Mouse (Mus musculus) embryo, embryonic 10.5 days (tissue): ENCODE measurements around the gene Oas1d.
"Not testable (repeated sequence)": the region's sequence is repeated elsewhere in the genome, so short reads cannot be mapped to it uniquely, and the experiment has no call there.

ENCODE experiments used
- DNase-seq: peaks from one replicate; pipeline ENCODE4 v3.0.0-alpha.2; 2015; ENCODE audit warnings: low spot score

Oas1d gene

DNA sequence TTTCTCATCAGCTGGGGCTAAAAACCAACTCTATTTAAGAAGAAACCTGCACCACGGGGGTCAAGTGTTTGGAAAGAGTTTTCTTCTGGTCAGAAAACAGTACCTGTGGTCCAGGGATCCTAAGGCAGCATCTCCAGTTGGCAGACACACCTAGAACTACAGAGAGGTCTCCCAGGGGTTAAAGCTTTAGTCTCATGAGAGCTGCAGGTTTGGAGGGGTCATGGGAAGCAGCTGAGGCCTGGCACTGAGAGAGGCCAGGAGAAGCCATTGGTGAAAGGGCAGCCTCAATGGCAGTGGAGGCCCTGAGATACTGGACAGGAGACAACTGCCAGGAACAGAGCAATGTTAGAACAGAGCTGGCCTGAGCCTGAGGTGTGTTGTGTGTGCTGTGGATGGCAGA lies 13.7 kb upstream of the Oas1d start:
- no peak for DNase-seq

- no peak for DNase-seq
These were observed 12.3 kb upstream of the Oas1d start for GRCm38 (mm10) chr5:120902056-120902455.

DNA sequence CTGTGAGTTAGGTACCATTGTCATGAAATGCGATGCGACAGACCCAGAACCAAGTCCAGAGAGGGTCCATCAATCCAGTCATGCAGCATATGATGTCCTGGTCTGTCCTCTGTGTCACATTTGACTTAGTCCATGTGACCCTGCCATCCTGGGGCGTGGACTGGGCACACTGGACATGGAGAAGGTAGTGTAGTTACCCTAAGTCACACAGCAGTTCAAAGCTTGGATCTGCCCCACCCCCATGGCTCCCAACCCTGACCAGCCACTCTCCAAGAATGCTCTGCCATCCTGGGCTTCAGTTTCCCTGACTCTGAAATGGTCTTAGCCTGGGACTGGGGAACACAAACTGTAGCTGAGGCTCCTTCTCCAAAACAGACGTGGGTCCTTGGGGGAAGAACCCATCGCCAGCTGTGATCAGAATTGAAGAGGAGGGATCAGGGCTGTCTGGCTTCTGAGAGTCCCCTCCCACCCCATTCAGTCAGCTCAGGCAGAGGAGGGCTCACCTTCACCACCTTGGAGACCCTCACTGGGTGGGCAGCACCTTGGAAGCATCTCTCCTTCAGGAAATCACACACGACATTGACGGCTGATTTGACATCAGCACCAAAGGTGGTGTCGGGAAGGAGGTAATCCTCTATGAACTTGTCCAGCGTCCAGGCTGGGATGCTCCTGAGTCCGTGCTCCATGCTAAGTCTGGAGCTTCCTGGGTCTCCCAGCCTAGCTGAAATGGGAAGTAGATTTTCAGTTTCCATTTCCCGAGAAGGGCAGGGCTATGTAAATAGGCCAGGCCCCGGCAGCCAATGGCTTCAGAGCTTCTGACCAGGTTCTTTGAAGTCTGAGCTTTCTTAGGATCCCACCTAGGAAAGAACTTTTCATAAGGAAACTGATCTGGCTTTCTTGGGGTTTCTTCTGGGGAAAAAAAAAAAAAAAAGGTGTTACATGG lies 7.3 kb upstream of the Oas1d start, which contains the start of gene Oas1a:
TSS of gene Oas1a (minus strand) at position 731 of the 943 bp plus-strand sequence.
- DNase-seq: peak; percentile 37

DNA sequence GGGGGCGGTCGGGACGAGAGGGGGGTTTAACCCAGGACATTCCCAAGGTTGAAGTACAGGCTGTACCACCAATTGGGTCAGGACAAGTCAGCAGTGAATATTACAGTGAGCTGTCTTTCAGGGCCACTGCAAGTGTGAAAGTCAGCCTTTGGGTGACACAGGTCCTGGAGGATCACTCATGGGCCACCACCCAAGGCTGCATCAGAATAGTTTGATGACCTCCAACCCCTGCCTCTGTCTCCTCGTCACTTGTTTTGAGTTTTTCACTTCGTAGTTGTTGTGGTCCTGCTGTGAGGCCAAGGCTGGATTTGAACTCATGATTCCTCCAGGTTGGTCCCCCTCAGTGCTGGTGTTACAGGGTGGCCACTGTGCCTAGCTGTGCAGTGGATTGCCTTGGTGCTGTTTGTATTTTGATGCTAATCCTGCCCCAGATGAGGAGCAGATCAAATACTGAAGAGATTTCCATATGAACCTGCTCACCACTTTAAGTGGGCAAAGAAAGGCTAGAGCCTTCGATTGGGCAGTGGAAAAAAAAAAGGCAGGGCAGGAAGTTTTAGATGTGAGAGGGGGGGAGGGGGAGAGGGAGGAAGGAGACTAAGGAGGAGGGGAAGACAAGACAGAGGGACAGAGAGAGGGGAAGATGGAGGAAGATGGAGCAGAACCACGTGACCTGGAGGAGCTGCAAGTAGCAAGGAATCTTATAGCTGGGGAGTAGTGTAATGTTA lies 6.0 kb upstream of the Oas1d start:
- DNase-seq: no peak

- not testable (repeated sequence) for DNase-seq
These were observed 5.0 kb downstream of the Oas1d start for GRCm38 (mm10) chr5:120919156-120919935.

DNA sequence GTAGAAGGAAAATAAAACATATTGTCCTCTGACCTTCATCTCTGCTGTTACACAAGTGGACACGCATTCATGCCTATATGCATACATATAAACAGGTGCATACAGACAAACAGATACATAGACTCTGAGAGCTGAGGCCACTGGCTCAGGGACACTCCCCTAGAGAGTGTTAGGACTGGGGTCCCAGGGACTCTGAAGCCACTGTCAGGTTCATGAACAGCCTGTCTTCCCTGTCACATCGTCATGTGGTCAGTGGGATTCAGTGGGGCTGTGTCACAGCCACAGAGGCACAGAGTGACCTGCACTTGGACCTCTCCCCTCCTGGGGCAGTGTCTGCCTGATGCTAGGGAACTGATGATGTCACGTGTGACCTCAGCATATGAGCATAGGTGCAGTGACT lies 6.0 kb downstream of the Oas1d start:
- DNase-seq: no peak

GRCm38 (mm10) chr5:120923969-120924368 lies 9.6 kb downstream of the Oas1d start:
- DNase-seq: no peak

DNA sequence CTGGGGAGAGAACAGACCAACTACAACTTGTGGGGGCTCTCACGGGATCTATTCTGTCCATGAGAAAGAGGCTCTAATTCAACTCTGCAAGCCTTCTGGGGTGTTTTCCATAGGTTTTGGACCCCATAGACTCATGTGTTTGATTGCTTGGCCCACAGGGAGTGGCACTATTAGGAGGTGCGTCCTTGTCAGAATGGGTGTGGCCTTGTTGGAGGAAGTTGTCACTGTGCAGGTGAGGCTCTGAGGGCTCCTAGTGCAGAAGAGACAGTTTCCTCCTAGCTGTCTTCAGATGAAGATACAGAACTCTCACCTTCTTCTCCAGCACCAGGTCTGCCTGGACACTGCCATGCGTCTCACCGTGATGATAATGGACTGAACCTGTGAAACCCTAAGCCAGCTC lies 10.2 kb downstream of the Oas1d start:
- not testable (repeated sequence) for DNase-seq

GRCm38 (mm10) chr5:120926311-120926710 lies 12.0 kb downstream of the Oas1d start:
- DNase-seq: not testable (repeated sequence)

DNA sequence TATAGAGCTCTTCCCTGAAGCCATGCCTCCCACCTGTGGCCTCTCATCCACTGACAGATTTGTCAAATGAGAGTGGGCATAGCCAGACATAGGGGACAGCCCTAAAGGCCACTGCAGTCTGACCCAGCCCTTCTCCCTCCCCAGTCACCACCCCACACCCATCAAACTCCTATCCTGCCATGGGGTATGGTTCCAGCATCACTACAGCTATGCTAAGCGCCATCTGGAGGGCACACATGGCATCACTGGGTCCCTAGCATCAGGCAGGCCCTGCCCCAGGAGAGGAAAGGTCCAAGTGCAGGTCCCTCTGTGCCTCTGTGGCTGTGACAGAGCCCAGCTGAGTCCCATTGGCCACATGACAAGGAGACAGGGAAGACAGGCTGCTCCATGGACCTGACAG lies 12.7 kb downstream of the Oas1d start:
- peak; percentile 9 for DNase-seq

GRCm38 (mm10) chr5:120933966-120934365 lies 19.6 kb downstream of the Oas1d start:
- no peak for DNase-seq

GRCm38 (mm10) chr5:120937841-120938240 lies 23.5 kb downstream of the Oas1d start:
- DNase-seq: no peak

DNA sequence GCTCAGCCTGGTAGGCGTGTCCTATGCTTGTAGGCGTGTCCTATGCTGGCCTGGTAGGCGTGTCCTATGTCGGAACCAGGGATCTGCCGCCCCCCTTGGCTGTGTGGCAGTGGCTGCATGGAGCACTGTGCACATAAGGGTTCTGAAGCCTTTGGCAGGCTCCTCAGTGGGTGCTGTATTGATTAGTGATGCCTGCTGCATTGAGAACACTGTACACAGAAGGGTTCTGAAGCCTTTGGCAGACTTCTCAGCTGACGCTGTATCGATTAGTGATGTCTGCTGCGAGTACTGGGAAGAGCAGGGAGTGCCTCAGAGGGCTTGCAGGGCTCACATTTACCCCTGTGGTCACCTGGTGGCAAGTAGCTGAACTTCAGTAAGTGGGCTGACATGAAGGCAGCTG lies 24.2 kb downstream of the Oas1d start:
- peak; percentile 7 for DNase-seq

- no peak for DNase-seq
These were observed 27.7 kb downstream of the Oas1d start for GRCm38 (mm10) chr5:120942076-120942475.

DNA sequence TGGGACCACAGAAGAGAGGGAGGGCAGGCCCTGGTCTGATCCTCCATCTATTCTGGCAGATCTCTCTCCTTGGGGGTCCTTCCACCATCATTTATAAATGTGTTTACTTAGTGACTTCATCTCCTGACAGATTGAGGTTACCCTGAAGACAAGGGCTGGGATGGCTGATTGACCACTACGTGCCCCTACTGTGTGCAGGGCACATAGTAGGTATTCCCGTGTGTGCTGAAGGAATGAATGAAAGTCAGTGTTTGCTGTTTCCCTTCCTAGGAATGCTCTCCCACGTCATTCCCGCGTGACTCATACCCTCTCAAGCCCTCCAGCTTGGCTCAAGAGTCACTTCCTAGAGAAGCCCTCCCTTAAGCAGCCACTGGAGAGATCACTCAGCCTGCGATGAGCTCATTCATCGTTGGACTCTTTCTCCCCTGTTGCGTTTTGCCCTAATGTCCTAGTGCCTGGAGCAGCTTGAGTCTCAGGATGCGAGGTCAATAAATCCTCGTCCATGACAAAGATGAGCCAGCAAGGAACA lies 38.0 kb downstream of the Oas1d start:
- no peak for DNase-seq

GRCm38 (mm10) chr5:120953974-120954373 lies 39.6 kb downstream of the Oas1d start:
- DNase-seq: peak; percentile 73

GRCm38 (mm10) chr5:120961004-120961403 lies 46.7 kb downstream of the Oas1d start:
- peak; percentile 26 for DNase-seq

DNA sequence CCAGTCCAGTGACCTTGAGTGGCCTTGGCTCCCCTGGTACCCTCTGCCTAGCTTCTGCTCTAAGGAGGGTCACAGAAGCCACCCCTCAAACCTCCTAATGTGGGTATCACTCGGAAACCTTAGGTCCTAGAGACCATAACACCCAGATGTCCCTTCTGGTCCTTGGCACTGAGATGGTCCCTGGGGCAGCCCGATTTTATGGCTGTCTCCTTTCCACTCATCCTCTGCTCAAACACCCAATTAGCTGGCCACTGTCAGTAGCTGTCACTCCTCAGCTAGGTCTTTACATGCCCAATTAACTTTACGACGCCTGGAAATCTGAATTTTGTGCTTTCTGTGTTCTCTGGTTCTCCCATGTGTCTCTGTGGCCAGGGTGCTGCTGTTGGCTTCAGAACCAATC lies 51.8 kb downstream of the Oas1d start:
- DNase-seq: no peak

DNA sequence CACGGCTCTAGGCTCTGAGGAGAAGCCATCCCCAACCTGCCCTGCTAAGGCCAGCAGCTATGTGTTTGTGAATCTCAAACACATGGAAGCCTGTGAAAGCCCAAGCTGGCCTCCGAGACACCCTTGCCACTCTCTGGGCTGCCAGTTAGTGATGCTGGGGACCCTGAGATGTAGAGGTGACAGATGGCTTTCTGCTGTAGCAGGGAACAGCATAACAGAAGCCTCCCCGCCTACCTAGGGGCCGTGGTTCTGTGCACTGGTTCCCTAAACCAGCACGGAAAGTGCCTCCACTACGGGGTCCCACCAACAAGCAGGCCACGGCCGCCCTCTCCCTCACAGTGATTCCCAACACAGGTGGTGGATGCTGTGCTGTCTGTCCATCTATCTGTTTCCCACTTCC lies 52.6 kb downstream of the Oas1d start:
- no peak for DNase-seq

- DNase-seq: no peak
These were observed 53.2 kb downstream of the Oas1d start for GRCm38 (mm10) chr5:120967355-120968133.

GRCm38 (mm10) chr5:120968134-120968532 lies 53.8 kb downstream of the Oas1d start:
- DNase-seq: no peak
